Mouse (Mus musculus) right cerebral cortex, postnatal 36 days (tissue): Measurements from ENCODE around the gene Timm17b.

Experiments
- DNase-seq, 2 experiments: peaks; one replicate each; pipeline ENCODE4 v3.0.0; 2022; ENCODE audit warnings: low spot score in 2 of 2, mixed read lengths in 1 of 2

The Timm17b gene

GRCm38 (mm10) chrX:7919601-7920383 lies 20.6 kb downstream of the Timm17b start, which contains the start of gene Pcsk1n:
Gene Pcsk1n (plus strand): TSS chrX:7919822.
- DNase-seq: peak; percentile 41 to 48

- DNase-seq: no peak
Measured at GRCm38 (mm10) chrX:7922032-7922431, 22.9 kb downstream of the Timm17b start.

GRCm38 (mm10) chrX:7926266-7926665 lies 27.1 kb downstream of the Timm17b start:
- DNase-seq: no peak

GRCm38 (mm10) chrX:7927116-7927515 lies 28.0 kb downstream of the Timm17b start:
- no peak for DNase-seq

GRCm38 (mm10) chrX:7928270-7928790 lies 29.2 kb downstream of the Timm17b start, which contains the start of gene Eras:
Gene Eras (minus strand): TSS chrX:7928607.
- DNase-seq: no peak

- no peak for DNase-seq
Measured at GRCm38 (mm10) chrX:7936874-7937273, 37.7 kb downstream of the Timm17b start.

GRCm38 (mm10) chrX:7937667-7938066 lies 38.5 kb downstream of the Timm17b start:
- no peak for DNase-seq

GRCm38 (mm10) chrX:7945618-7946017 lies 46.5 kb downstream of the Timm17b start:
- no peak for DNase-seq

GRCm38 (mm10) chrX:7947108-7947899 lies 48.1 kb downstream of the Timm17b start, which contains the start of gene Hdac6:
Gene Hdac6 (minus strand): TSS chrX:7947889.
- DNase-seq: no peak

- DNase-seq: peak; percentile 93 to 94
Measured at GRCm38 (mm10) chrX:7947900-7948492, 48.8 kb downstream of the Timm17b start.

GRCm38 (mm10) chrX:7950091-7950490 lies 50.9 kb downstream of the Timm17b start:
- no peak for DNase-seq
